Mouse (Mus musculus): ENCODE results near the gene Dgkk. TPM values are rescaled to one million over a fixed set of nuclear protein-coding genes. Genes with fewer than 3 reads are reported as not detected.

Gene Dgkk
- not detected for polyA plus RNA-seq (2012; fragmentation: generic; extraction: Trizol)

GRCm38 (mm10) chrX:6779006-6779405 lies at the start of gene Dgkk:
Gene Dgkk (plus strand): TSS chrX:6779306.

